Mouse (Mus musculus) CD4-positive, CD25-positive, alpha-beta regulatory T cell (primary cell): ENCODE data around the gene Prok2. TPM values are rescaled to one million over a fixed set of nuclear protein-coding genes. Genes with fewer than 3 reads are reported as not detected.

Source experiments
- polyA plus RNA-seq: library from polyadenylated mRNA; unstranded; fragments of 100-300 nt; shearing (Covaris generic); gene quantifications from one replicate; pipeline ENCODE4 v1.2.1, GENCODE M21; 2017

Gene Prok2
- polyA plus RNA-seq = not detected

DNA sequence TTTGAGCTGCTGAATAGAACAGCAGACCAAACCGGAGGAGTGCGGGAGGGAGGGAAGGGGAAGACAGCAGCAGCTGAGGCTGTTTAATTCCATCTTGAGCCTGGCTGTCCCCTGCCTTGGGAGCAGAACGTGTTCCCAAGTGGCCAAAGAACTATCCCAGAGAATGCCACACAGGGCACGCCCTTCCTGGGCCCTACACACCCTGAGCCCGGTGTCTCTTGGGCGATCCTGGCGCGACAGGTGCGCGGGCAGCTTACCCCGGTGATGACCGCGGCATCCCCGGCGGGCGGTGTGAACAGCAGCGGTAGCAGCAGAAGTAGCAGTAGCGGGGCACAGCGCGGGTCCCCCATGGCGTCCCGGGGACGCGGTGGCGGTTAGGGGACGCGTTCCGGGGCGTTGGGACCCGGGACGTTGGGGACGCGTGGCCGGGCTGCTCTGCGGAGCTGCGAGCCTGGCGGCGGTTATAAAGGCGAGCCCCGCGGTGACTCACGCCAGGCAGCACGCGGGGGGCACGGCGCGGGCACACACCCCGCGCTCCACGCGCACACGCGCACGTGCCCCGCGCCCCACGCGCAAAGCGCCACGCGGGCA lies at the start of gene Prok2:
TSS of gene Prok2 (minus strand) at position 422 of the 591 bp plus-strand sequence.

DNA sequence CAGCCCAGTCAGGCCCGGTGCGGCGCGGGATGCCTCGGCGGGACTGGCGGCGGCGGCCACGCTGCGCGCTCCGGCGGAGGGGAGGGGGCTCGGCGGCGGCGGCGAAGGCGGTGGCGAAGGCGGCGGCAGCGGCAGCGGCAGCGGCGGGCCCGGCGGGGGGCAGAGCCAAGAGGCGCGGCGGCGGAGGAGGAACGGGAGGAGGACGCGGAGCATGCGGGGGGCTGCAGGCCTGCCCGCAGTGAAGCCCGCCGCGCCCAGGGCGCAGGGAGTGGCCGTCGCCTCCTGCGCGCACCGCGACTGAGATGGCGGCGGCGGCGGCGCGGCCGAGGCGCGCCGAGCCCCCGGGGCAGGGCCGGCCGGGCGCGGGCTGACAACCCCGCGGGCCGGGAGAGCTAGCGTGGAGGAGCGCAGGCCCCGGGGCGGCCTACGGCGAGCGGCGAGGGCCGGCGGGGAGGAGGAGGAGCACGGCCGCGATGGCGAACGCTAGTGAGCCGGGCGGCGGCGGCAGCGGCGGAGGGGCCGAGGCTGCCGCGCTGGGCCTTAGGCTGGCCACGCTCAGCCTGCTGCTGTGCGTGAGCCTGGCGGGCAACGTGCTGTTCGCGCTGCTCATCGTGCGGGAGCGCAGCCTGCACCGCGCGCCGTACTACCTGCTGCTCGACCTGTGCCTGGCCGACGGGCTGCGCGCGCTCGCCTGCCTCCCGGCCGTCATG lies 33.8 kb downstream of the Prok2 start, which contains the start of gene Gpr27:
TSS of gene Gpr27 (plus strand) at position 474 of the 710 bp plus-strand sequence.

DNA sequence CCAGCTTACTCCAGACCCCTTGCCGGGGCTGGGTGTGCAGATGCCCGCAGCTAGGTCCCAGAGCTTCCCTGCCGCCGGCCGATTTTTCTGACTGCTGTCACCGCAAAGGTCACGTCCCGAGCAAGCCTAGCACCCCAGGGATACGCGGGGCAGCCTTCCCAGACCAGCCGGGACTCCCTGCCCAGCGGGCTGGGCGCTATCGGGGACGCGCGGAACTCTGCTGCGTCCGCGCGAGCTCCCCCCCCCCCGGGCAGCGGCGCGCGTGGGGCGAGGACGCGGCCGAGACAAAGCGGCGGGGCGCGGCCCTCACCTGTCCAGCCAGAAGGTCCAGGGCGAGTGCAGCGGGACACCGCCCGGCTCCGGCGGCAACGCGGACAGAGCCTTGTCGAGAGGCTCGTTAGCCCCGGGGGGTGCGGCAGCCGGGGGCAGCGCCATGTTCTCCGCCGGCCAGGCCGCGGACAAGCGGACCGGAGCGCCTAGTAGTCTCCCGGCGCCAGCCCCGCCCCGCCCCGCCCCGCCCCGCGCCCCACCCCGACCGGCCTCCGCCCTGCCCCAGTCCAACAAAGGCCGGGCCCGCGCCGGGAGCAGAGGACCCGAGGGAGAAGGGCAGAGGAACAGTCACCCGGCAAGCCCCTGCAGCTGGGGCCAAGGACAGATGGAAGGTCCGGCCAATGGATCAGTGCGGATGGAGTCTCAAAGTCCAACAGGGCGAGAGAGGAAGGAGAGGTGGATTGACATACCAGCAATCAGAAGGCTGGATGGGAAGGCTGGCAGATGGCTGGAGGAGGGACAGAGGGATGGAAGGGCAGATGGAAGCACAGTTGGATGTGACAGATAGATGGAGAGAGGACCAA lies 59.6 kb downstream of the Prok2 start, which contains the start of the genes Eif4e3 and Gm20696:
TSS of gene Eif4e3 (minus strand) at position 454 of the 854 bp plus-strand sequence.
TSS of gene Gm20696 (minus strand) at position 480 of the 854 bp plus-strand sequence.

Other genes with a start within 250 kb of the Prok2 start
- gene Foxp1, start 203.7 kb downstream of the Prok2 start, polyA plus RNA-seq = 470 TPM
- 33.5 TPM for gene Eif4e3, start 59.6 kb downstream of the Prok2 start, polyA plus RNA-seq
- 20.0 TPM for gene Gm20696, start 59.6 kb downstream of the Prok2 start, polyA plus RNA-seq
- gene Gpr27, start 33.7 kb downstream of the Prok2 start, polyA plus RNA-seq = not detected